Mouse (Mus musculus) spleen, postnatal 36 days (tissue): ENCODE results near the gene Tmem33.
A peak's percentile ranks its signal among the peaks of the same experiment; 100 is the strongest.

Experiments
- DNase-seq, 2 experiments: peaks; one replicate each; pipeline ENCODE4 v3.0.0; 2022; ENCODE audit warnings: low spot score in 2 of 2, mixed read lengths in 1 of 2

The Tmem33 gene

DNA sequence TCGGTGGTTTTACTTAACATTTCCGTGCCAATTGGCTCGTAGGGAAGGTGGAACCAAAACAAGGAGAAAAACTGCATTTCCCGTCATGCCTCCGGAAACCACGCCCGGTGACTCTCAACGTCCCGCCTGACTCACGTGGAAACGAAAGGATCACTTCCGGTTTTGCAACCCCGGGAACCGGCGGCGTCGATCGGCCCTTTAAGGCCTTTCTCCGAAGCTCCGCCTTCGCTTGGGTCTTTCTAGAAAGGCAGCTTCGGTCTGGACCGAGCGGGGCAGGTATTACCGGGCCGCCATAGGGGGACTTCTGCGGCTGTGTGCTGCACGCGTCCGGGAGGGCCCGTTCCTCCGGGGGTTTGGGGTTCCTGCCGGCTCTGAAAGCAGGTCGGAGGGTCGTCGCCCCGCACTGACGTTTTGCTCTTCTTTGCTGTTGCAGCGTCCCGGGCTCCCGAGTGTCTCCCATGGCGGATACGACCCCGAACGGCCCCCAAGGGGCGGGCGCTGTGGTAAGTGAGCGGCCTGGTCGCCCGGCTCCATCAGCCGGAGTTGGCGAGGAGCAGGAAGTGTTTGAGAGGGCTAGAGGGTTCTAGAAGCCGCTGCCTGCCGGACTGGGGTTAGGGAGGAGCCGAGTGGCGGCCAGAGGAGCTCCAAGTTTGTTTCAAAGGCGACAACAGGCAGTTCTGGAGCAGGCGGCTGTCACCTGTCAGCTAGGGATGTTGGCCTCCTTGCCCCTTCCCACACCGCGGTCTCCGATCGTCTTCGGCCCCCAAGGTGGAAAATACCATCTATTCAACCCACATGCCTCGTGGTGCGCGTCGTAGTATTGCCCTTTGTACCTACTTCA is at the start of gene Tmem33:
TSS of gene Tmem33 (plus strand) at position 35 of the 841 bp plus-strand sequence.
- DNase-seq: peak; percentile 94 to 95

- DNase-seq: no peak
These were observed 47.2 kb upstream of the Tmem33 start for GRCm38 (mm10) chr5:67213168-67213567.

DNA sequence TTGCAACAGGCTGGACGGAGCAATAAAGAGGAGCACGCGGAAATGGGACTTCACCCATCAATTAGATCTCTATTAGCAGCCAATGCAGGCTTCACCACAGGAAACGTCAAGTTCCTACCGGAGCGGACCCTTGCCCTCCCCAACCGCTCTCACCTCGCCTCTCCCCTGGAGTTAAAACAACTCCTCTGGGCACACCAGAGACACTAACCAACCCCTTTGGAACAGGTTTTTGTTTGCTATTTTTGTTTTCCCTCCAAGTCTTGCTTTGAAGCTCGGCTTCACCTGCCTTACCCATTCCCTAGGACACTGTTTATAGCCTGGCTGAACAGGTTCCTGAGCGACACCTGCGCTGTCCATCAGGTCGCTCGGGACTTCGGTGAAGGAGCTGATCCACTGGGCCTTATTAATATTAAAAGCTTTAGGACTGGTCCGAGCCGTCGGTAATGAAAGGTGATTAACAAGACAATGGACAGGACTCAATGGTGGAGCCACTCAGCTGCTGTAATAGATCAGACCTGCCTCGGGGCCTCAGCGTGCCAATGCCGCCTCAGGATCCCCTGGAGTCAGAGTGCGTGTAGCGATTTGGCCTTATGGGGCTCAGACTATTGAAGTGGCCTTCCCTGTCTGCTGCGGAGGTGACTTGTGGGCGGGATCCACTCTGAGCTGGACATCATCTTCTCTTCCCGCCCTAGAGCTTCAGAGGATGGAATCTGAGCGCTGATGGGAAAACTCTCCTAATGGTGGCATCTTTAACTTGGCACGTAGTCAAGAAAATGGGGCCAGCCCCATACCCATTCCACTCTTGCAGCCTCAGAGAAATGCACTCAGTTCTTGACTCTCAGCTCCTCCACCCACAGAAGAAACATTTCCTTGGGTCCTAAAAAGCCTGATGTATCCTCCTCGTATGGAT is 45.0 kb upstream of the Tmem33 start:
- DNase-seq: no peak

DNA sequence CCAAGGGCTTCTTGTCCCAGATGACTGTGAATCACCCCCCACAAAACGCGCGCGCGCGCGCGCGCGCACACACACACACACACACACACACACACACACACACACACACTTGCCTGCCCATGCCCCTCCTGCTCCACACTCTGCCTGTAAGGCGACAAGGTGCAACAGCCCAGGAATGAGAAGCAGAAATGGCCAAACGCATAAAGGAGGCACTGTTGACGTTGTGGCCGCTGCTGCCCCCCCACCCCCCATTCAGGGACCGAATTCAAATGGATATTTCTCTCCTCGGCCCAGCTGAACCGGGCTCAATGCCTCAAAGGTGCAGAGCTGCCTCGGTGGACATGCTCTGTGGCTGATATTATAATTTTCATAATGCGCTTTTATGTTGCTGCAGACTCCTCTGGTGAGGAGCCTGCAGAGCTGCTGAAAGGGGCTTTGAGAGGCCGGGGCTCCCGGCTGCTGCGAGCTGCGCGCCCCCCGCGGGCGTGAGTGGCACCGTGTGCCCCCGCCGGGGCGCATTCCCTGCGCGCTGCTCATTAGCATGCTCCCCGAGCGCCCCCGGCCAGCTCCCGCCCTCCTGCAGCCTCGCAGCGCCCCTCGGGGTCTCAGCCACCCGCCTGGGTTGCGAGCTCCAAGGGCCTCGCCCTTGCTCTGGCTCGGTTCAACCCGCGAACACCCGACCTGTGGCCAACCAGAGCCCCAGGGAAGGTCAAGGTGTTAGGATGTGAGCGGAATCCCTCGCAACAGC is 44.2 kb upstream of the Tmem33 start:
- DNase-seq: no peak

- no peak for DNase-seq
These were observed 43.6 kb upstream of the Tmem33 start for GRCm38 (mm10) chr5:67216779-67217095.

DNA sequence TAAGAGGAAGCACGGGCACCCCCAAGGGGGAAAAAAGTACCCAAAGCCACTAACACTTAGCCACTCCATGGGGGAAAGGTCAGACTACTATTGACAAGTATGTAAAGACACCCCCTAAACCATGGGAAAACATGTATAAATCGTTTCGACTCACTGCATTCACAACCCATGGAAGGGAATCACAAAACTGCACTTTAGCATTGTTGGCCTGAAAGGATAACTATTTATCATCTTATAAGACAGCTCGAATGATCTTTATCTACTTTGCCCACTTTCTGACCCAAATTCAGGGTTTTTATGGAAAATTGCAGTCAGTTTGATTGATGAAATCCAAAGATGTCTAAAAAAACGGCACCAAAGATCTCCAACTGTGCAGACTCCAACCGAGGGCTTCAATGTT is 38.5 kb upstream of the Tmem33 start:
- no peak for DNase-seq

GRCm38 (mm10) chr5:67222440-67223390 is 37.6 kb upstream of the Tmem33 start:
- no peak for DNase-seq

DNA sequence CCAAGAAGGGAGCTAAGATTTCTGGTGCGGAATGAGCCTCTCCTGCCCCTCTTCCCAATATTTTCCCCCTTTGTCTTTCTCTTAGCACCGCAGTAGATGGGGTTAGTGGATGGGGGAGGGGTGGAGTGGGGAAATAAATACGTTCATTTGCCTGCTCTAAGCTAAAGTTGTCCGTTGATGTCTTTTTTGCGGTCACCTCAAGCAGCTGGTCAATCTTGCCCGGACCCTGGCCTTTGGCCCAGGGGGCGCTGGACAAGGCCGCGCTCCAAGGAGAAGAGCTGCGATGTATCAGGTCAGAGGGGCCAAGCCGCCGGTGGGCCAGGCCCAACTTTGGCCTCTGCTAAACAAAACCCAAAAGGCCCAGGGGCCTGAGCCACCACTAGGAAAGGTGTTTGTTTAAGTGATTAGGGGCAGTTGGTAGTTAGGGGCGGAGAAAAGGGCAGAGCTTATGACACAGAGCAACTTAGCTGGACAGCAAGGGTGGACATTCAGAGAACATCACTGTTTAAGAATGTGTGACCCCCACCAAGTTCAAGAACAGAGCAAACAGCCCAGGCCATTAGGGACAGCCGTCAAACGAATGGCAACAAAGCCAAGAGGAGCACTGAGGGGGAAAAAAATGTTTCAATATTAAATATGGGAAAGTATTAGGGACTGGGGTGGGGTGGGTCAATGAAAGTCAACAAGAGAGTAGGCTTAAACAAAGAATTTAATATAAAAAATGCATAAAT is 36.8 kb upstream of the Tmem33 start:
- no peak for DNase-seq

GRCm38 (mm10) chr5:67224122-67224502 is 36.3 kb upstream of the Tmem33 start:
- DNase-seq: no peak

- DNase-seq: no peak
These were observed 34.6 kb upstream of the Tmem33 start for GRCm38 (mm10) chr5:67225758-67226157.

GRCm38 (mm10) chr5:67227261-67227660 is 33.1 kb upstream of the Tmem33 start:
- DNase-seq: no peak

DNA sequence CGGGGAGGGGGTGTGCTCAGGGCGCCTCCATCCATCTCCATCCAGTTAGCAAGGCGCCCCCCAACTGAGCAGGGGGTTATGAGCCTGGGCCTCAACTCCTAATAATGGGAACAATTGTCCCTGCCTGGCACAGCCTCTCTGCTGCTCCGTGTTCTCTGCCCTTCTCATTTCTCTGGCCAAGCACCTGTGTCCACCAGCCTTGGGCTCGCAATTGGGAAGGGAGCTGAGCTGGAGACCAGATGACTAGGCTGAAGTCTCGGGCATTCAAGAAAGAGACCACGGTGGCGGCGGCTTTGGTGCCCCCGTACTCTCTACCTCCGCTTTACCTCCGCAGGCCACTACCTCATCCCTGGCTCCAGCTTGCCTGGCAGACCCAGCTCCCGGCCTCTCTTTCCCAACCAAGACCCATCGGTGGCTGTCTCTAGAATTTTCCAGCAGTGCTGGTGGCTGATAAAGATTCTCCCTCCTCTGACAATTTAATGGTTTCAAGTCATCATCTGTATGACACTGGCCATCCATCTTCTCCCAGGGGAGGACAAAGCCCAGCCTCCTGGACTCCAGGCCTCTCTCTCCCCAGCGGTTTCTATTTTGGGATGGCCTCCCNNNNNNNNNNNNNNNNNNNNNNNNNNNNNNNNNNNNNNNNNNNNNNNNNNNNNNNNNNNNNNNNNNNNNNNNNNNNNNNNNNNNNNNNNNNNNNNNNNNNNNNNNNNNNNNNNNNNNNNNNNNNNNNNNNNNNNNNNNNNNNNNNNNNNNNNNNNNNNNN is 32.5 kb upstream of the Tmem33 start:
- no peak for DNase-seq

DNA sequence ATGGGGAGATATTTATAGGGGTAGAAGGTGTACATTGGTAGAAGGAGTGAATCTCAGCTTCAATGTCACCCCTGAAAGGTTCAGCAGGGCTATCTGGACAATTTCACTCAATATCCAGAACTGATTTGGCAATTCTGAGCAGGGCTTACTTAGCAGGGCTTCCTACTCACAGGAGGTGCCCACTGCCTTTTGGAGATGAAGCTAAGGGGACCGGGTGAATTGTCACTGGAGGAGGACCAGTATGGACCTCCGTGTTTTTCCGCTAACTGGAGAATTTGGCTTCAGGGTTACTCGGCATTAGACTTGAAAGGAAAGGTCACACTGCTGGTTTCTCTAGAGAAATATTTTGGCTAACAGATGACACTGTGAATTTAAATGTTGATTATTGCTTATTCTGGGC is 25.7 kb upstream of the Tmem33 start:
- no peak for DNase-seq

DNA sequence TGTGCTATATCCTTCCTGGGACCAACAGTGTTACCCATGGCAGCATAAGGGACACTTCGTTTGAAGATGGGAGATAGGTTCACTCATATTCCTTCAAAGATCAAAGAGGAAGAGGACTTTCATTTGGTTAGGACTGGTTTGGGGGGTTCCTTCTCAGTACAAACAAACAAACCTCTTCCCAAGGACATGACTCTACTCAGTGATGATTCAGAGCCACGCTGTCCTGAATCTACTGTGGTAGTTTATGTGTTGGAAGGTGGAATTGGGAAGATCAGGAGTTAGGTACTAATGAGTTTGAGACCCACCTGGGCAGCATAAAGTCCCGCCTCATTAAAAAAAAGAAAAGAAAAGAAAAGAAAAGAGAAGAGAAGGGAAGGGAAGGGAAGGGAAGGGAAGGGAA is 24.9 kb upstream of the Tmem33 start:
- no peak for DNase-seq

DNA sequence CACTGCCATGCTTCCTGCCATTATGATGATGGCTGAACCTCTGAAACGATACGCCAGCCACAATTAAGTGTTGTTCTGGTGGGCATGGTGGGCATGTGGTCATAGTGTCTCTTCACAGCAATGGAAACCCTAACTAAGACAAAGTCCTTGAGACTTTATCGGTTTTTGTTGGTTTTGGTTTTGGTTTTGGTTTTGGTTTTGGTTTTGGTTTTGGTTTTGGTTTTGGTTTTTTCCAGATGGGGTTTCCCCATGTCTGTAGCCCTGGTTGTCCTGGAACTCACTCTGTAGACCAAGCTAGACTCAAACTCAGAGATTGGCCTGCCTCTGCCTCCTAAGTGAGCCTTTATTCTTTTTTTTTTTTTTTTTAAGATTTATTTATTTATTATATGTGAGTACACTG is 23.8 kb upstream of the Tmem33 start:
- DNase-seq: no peak

DNA sequence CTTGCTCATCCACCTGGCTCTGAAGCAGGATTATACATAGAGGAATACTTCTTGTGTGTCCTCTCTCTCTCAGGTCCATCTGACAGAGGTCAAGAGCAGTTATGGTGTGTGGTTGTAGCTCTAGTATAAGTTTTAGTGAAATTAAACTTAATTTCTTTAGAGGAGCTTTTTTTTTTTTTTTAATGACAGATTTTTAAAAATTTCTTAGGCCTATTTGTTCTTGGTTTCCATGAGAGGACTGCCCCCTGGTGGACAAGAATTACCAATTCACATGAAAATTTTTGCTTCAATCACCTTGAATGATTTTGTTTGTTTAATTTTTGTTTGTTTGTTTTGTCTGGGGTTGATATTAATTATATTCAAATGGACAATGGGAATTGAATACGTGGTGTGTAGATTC is 22.1 kb upstream of the Tmem33 start:
- no peak for DNase-seq

GRCm38 (mm10) chr5:67241713-67242112 is 18.7 kb upstream of the Tmem33 start:
- DNase-seq: no peak

DNA sequence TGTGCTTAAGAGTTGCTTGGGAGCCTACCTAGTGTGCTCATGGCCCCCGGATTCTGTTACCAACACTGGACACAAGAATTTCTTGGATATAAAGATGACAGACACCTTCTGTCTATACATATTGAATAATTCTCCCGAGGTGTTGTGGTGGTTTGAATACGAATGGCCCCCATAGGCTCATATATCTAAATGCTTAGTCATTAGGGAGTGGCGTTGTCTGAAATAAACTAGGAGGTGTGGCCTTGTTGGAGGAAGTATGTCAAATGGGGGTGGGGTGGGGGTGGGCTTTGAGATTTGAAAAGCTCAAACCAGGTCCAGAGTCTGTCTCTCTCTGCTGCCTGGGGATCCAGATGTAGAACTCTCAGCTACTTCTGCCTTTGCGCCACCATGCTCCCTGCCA is 17.1 kb upstream of the Tmem33 start:
- DNase-seq: no peak

GRCm38 (mm10) chr5:67252261-67252660 is 8.1 kb upstream of the Tmem33 start:
- no peak for DNase-seq

DNA sequence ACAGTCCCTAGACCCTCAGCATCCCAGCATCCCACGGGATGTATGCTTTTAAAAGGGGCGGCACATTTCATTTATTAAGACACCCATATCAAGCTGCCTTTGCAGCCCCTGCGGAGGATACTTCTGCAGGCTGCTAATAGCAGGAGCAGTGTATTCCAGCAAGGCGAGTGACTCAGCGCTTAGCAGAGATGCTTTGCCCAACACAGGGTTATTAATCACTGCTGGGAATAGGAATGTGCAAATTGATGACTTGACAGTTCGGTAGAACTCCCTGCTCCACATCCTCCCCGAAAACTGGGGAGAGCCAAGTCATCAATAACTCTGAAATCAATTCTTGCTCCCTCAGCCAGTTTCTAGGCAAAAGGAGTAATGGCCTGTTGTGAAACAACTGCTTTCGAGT is 4.7 kb upstream of the Tmem33 start:
- DNase-seq: no peak
